Mouse (Mus musculus): ENCODE data around the gene Ssr1.

The Ssr1 gene

GRCm38 (mm10) chr13:37980346-37980745, 13.7 kb downstream of the Ssr1 start:
- no peak for DNase-seq (ENCODE audit: low read depth, low spot score)

- no peak for DNase-seq (ENCODE audit: low read depth, low spot score)
These were observed 14.5 kb downstream of the Ssr1 start for GRCm38 (mm10) chr13:37979506-37979905.

- no peak for DNase-seq (ENCODE audit: low read depth, low spot score)
These were observed 19.3 kb downstream of the Ssr1 start for GRCm38 (mm10) chr13:37974731-37975130.

GRCm38 (mm10) chr13:37974036-37974435, 20.0 kb downstream of the Ssr1 start:
- DNase-seq (ENCODE audit: low read depth, low spot score) = no peak

- DNase-seq (ENCODE audit: low read depth, low spot score) = no peak
These were observed 23.0 kb downstream of the Ssr1 start for GRCm38 (mm10) chr13:37970887-37971530.

GRCm38 (mm10) chr13:37969988-37970387, 24.0 kb downstream of the Ssr1 start:
- no peak for DNase-seq (ENCODE audit: low read depth, low spot score)

- DNase-seq (ENCODE audit: low read depth, low spot score) = peak; percentile 65
These were observed 24.7 kb downstream of the Ssr1 start for GRCm38 (mm10) chr13:37969337-37969736.

GRCm38 (mm10) chr13:37967565-37967964, 26.5 kb downstream of the Ssr1 start:
- no peak for DNase-seq (ENCODE audit: low read depth, low spot score)

GRCm38 (mm10) chr13:37967052-37967437, 27.0 kb downstream of the Ssr1 start:
- DNase-seq (ENCODE audit: low read depth, low spot score) = no peak

- no peak for DNase-seq (ENCODE audit: low read depth, low spot score)
These were observed 27.6 kb downstream of the Ssr1 start for GRCm38 (mm10) chr13:37966256-37967051.

- no peak for DNase-seq (ENCODE audit: low read depth, low spot score)
These were observed 28.7 kb downstream of the Ssr1 start for GRCm38 (mm10) chr13:37965126-37965914.

GRCm38 (mm10) chr13:37964128-37965087, 29.6 kb downstream of the Ssr1 start:
- no peak for DNase-seq (ENCODE audit: low read depth, low spot score)

- peak; percentile 68 for DNase-seq (ENCODE audit: low read depth, low spot score)
These were observed 30.5 kb downstream of the Ssr1 start for GRCm38 (mm10) chr13:37963354-37964007.

- DNase-seq (ENCODE audit: low read depth, low spot score) = no peak
These were observed 31.5 kb downstream of the Ssr1 start for GRCm38 (mm10) chr13:37962541-37962940.

- no peak for DNase-seq (ENCODE audit: low read depth, low spot score)
These were observed 34.1 kb downstream of the Ssr1 start for GRCm38 (mm10) chr13:37959936-37960335.

GRCm38 (mm10) chr13:37959239-37959907, 34.6 kb downstream of the Ssr1 start:
- no peak for DNase-seq (ENCODE audit: low read depth, low spot score)

- DNase-seq (ENCODE audit: low read depth, low spot score) = no peak
These were observed 35.3 kb downstream of the Ssr1 start for GRCm38 (mm10) chr13:37958498-37959238.

- no peak for DNase-seq (ENCODE audit: low read depth, low spot score)
These were observed 39.7 kb downstream of the Ssr1 start for GRCm38 (mm10) chr13:37954318-37954717.

- no peak for DNase-seq (ENCODE audit: low read depth, low spot score)
These were observed 41.0 kb downstream of the Ssr1 start for GRCm38 (mm10) chr13:37952981-37953380.

All from retina, postnatal 7 days (tissue).